Mouse (Mus musculus): Measurements from ENCODE around the gene Tmed6.
"Not testable (repeated sequence)": the region's sequence is repeated elsewhere in the genome, so short reads cannot be mapped to it uniquely, and the experiment has no call there.

Tmed6 gene

DNA sequence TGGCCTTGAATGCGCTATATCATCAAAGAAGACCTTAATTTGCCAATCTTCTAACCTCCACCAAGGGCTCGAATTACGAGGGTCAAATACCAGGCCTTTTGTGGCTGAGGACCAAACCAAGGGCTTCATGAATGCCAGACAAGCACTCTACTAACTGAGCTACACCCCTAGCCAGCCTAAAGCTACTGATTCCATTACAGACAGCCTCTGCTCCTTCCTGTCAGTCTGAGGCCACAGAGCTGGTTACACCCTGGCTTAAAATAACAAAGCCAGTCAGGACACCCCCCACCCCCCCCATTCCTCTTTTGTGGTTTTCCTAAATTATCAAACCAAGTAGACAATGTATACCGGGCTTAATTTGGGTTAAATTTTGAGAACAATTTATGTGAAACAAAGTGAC, 8.3 kb upstream of the Tmed6 start:
- DNase-seq, result no peak

- DNase-seq, result no peak
These were observed 2.8 kb downstream of the Tmed6 start for GRCm38 (mm10) chr8:107062613-107063012.

DNA sequence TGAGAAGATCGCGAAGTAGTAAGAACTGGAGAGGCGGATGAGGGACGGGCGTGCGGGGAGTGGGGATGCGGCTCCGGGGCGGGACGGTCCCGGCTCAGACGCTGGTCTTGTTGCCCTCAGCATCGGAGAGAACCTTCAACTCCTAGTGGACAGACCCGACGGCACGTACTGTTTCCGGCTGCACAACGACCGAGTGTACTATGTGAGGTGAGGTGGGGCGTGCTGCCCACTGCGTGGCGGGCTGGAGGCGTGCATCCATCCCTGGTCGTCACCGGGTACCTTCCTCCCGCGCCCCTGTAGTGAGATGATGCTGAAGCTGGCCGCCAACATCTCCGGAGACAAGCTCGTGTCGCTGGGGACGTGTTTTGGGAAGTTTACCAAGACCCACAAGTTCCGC, 8.5 kb downstream of the Tmed6 start:
- peak in 1 of 2 experiments; percentile 12 for DNase-seq

DNA sequence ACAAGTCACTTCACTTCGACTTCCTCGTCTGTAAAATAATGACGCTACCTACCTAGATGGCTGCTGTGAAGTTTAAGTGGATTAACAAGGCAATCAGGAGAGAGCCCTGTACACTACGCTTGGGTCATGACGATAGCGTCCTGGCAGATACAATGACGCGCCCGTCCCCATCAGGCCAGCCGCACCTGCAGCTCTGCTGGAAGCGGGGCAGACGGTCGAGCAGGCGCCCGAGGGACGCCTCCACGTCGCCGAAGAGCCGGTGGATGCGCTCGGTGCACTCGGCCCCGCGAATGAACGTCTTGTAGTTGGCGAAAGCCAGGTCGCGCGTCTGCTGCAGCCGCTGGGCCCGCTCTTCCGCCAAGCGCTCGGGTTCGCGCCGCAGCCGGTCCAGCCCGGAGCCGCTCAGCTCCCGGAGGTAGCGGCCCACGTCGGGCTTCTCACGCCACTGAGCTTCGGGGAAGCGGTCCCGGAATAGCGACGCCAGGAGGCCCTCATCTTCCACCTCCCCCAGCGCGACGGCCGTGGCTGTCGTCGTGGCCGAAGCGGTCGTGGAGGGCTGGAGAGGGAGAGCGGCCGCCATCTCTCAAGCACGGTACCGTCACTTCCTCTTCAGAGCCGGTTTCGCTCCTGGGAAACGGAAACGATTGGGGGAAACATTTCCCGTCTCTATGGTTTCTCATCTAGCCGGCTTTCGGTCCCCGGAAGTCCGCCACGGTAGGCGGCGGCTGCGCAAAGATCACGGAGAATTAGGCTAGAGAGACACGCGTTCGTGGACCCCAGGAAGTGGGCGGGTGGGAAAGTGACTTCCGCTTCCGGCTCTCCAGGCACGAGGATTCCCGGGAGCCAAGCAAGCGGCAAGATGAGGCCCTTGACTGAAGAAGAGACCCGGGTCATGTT, 9.1 kb downstream of the Tmed6 start, which contains the start of the genes Cog8 and Nip7:
TSS of gene Cog8 (minus strand) at position 614 of the 897 bp plus-strand sequence.
TSS of gene Nip7 (plus strand) at position 802 of the 897 bp plus-strand sequence.
- DNase-seq, result peak; percentile 98

GRCm38 (mm10) chr8:107052046-107052445, 13.4 kb downstream of the Tmed6 start:
- DNase-seq, result no peak

GRCm38 (mm10) chr8:107049480-107049879, 16.0 kb downstream of the Tmed6 start:
- no peak for DNase-seq

GRCm38 (mm10) chr8:107048061-107048941, 17.1 kb downstream of the Tmed6 start, which contains the start of gene Pdf:
Gene Pdf, minus strand, starts transcription at chr8:107048614.
- peak; percentile 79 to 81 for DNase-seq

GRCm38 (mm10) chr8:107046976-107047375, 18.5 kb downstream of the Tmed6 start:
- DNase-seq, result no peak

DNA sequence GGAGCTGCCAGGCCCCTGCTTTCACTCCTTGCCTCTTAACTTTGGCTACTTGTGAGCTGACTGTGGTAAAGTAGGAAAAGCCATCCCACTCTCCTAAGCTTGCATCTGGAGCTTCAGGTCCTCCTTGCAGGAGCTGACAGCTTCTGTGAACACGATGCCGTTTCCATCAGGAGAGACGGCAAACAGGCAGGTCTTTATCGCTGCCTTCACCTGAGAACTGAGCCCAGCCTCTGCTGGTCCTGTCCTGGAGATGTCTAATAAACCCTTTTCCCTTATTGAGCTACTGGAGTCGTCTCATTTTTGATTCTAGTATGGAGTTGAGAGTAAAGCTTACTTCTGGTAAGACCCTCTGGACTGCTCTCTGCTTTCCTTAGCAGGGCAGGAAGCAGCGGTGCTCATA, 20.0 kb downstream of the Tmed6 start:
- no peak for DNase-seq

DNA sequence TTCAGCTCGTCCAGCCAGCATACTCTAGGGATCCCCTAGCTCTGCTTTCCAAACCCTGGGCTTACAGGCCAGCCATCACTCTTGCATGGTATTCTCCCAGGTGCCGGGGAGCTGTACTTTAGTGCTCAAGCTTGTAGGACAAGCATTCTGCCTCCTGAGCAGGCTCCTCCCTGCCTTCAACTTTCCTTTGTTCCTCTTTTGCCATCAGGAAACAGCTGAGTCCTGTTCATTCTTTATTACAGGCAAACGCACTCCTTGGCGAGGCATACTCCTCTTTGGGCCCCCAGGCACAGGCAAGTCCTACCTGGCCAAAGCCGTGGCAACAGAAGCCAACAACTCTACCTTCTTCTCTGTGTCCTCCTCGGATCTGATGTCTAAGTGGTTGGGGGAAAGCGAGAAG, 24.8 kb downstream of the Tmed6 start:
- DNase-seq, result no peak

DNA sequence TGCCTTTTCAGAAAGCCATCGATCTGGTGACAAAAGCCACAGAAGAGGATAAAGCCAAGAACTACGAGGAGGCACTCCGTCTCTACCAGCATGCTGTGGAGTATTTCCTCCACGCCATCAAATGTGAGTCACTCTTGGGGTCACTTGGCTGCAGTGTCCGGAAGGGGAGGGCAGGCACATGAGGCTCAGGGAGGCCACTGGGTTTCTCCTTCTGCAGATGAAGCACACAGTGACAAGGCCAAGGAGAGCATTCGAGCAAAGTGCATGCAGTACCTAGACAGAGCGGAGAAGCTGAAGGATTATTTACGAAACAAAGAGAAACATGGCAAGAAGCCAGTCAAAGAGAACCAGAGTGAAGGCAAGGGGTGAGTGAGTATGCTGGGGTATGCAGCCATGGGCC, 28.8 kb downstream of the Tmed6 start:
- DNase-seq, result no peak

DNA sequence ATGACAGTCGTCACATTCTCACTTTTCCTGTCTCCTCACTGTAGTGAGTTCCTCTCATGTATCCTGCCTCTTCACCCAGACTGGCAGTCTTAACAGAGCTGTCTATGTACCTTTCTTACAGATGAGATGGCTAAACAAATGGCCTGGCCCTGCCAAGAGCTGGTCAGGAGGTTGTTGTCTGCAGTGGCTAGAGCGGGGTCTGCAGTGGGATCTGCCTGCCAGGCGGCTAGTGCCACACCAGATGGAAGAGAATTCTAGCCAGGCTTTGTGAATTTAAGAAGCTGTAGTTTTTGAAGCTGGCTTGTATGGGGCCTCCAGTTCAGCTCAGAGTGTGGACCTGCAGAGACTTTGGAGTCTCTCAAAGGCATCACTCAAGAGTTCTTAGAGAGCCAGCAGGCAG, 29.8 kb downstream of the Tmed6 start:
- no peak for DNase-seq

DNA sequence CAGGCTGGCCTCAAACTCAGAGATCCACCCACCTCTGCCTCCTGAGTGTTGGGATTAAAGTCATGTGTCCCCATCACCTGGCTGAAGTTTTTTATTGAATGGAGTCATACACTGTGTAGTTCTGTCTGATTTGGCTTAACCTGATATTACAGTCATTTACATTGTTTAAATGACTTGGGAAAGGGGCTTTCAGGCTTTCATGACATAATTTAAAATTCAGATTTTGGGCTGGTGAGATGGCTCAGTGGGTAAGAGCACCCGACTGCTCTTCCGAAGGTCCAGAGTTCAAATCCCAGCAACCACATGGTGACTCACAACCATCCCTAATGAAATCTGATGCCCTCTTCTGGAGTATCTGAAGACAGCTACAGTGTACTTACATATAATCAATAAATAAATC, 31.8 kb downstream of the Tmed6 start:
- not testable (repeated sequence) for DNase-seq

DNA sequence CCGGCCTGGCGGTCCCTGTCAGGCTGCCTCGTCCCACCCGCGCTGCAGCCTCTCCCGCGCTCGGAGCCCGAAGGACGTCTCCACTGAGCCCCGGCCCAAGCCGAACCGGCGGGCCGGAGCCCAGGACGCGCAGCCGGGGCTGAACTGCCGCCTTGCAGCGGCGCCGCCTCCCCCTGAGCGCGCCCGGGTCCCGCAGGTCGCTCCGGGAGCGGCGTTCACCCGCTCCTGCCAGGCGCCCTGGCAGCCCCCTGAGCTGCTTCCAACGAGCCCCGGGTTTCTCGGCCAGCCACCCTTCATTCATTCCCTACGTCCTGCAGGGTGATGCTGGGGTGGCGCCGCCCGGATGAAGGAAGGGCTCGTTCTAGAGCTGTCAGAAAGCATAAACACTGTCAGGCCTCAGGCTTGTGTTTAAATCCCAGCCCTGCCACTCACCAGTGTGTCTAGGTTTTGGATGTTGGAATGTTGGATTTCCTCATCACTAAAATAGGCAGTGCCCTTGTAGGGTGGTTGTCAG, 33.8 kb downstream of the Tmed6 start:
- DNase-seq, result no peak

DNA sequence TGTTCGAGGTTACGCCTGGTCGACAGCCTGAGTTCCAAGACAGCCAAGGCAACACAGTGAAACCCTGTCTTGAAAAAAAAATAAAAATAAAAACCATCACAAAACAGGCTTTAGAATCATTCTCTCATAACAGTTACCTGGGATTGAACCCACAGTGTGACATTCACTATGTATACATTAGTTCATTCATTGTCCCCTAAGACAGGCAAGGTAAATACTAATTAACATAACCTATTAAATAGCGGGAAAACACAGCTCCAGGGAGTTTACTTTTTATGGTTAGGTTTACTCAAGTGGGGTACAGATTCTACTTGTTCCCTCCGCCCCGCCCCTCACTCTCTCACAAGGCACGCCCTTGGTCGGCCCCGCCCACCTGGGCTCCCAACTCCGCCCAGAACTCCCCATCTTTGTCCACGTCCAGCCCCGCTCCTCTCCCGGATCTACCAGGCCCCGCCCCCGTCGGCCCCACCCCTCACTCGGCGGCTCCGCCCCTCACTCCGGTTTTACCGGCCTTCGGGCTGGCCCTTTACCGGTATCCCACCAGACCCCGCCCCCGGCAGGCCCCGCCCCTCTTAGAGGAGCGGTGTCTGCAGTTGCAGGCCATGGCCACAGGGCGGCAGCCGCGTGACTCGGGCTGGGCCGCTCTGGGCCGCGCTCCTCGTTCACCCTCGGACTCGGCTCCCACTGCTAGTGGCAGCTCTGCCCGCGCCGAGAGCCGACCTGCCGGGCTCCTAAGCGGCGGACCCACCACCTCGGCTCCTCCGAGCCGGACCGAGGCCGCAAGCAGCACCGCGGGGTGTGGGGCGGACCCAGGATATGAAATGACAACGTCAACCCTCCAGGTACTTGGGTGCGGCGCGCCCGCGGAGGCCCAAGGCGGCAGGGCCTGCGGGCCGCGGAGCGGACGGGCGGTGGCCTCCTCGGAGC, 34.5 kb downstream of the Tmed6 start, which contains the start of gene Vps4a:
TSS of gene Vps4a (plus strand) at position 573 of the 927 bp plus-strand sequence.
- DNase-seq, result peak; percentile 96 to 97

- no peak for DNase-seq
These were observed 35.4 kb downstream of the Tmed6 start for GRCm38 (mm10) chr8:107030058-107030457.

DNA sequence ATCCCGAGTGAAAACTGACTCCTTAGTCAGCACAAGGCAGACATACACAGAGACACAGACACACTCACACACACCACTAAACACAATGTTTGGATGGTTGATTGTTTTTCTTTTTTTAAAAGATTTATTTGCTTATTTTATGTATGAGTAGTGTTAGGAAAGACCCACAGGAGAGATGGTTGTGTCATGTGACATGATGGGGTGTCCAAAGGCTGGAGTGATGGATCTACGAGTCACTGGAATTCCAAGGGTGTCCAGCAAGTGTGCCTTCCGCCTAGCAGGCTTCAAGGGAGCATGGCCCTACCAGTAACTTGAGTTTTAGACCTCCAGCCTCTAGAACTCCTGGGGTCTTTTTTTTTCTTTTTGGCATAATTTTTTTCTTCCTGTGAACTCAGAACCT, 36.1 kb downstream of the Tmed6 start:
- DNase-seq, result no peak

- no peak for DNase-seq
These were observed 42.0 kb downstream of the Tmed6 start for GRCm38 (mm10) chr8:107023479-107023878.

DNA sequence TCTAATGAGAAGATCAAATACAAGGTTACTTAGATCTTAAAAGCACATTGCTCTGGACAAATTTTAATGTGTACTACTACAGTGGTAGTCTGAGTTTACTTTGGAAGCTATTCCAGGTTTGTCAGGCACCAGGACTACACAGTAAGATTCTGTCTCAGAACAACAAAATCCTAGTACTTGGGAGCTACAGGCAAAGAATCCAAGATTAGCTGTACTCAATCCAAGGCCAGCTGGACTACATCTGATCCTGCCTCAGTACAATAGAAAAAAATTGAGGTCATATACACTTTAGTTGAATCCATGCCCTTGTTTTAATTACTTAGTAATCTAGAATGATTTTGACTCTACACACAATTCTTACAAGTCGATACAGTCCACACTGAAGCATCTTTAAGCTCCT, 50.5 kb downstream of the Tmed6 start:
- DNase-seq, result no peak

- DNase-seq, result no peak
These were observed 52.8 kb downstream of the Tmed6 start for GRCm38 (mm10) chr8:107012666-107013065.

Data from lung, adult 18-20 months (tissue).